Mouse (Mus musculus) kidney, postnatal 14 days (tissue): ENCODE results near the gene Ttc30a1.
A peak's percentile ranks its signal among the peaks of the same experiment; 100 is the strongest.
"Not testable (repeated sequence)": the region's sequence is repeated elsewhere in the genome, so short reads cannot be mapped to it uniquely, and the experiment has no call there.

Experiments
- DNase-seq: peaks from one replicate; pipeline ENCODE4 v3.0.0; 2022; ENCODE audit warnings: mixed read lengths

Ttc30a1 gene

DNA sequence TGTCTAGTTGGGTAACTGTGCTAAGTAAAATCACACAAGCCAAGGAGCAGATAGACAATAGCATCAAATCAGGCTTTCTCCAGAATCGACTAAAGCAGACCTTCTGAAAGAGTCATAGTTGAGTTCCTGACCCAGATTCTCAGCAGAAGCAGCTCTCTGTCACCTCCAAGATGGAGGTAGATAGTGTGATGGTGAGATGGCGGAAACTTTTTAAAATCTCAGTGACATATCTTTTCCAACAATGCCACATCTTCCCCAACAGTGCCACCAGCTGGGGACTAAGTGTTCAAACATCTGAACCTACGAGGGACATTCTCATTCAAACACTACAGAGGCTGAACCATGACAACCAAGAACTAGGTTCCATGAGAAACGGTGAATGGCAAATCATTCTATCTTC is 859 bp upstream of the Ttc30a1 start:
- DNase-seq: no peak

DNA sequence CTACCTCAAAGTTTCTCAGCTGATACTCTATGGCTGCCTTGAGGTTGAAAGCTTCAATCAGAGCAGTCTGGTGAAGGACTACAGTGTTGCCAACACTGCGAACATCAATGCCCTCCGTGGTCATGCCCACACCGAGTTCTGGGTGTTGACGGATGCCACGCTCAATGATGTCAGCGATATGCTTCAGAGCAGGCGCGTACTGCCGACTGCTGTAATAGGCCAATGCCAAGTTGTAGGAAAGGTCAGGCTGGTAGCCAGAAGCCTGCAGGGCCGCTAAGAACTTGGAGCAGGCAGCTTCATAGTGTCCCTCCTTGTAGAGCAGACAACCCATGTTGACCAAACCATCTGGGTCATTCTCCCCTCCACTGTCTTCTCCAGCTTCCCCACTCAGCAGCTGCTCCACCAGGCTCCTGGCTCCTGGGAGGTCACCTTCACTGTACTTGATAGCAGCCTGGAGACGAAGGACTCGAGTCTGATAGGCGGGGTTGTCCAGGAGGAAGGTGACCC is 781 bp downstream of the Ttc30a1 start:
- DNase-seq: not testable (repeated sequence)

DNA sequence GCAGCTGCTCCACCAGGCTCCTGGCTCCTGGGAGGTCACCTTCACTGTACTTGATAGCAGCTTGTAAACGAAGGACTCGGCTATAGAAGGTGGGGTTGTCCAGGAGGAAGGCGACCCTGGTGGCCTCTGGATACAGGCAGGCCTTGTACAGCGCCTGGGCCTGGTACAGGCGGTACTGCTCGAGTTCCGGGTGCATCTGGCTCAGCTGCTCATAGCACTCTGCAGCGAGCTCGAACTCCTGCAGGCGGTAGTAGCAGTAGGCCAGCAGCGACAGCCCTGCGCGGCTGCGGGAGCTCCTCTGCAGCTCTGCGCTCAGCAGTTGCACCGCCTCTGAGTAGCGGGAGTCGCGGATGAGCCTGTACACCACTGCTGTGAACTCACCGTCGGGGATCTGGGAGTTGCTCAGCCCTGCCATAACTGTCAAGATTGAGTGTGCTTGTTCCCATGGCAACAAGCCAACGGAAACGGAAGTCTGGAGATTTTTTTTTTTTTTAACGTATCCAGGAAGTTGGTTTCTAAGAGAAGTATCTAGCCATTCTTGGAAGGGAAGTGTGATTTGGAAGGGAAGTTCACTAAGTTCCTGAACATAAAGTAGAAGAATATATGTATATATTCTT is 3.9 kb downstream of the Ttc30a1 start, which contains the start of gene Ttc30a2:
Ttc30a2 (minus strand) TSS at position 419 of the 617 bp plus-strand sequence.
- peak; percentile 67 for DNase-seq

- not testable (repeated sequence) for DNase-seq
Measured at GRCm38 (mm10) chr2:75976070-75976469, 5.7 kb downstream of the Ttc30a1 start.

DNA sequence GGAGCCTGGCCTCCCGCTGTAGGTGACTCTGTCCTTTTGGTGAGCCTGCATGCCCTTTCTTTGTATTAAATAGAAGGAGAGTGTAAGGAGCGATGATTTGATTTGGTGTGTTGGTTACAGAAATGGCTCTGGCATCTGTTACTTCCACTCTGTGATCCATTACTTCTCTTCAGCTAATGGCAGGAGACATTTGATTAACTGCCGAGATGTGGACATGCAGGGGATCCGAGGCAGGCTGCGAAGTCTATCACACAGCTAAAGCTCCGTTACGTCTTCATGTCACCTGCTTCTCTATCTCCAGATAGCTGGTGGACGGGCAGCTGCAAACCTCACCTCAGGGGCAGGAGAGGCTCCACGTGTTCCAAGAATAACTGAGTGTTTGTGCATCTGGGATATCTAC is 7.6 kb downstream of the Ttc30a1 start:
- DNase-seq: no peak

DNA sequence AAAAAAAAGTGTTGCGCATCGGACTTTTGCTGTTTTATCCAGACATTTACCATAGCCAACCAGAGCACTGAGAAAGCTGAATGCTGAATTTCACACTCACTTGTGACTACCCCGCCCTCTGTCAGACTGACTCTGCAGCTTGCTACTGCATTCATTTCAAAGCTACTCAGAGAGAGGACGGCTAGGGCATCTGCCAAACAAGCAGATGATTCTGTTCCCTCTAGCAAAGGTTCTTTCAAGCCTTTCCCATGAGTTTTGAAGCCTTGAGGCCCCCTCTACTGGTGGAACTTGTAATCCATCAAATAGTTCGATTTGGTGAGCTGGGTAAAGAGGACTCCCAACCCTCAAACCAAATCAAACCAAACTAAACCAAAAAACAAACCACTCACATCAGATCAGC is 16.8 kb downstream of the Ttc30a1 start:
- DNase-seq: peak; percentile 67

GRCm38 (mm10) chr2:75964512-75964911 is 17.3 kb downstream of the Ttc30a1 start:
- peak; percentile 69 for DNase-seq

- peak; percentile 10 for DNase-seq
Measured at GRCm38 (mm10) chr2:75964051-75964450, 17.7 kb downstream of the Ttc30a1 start.

DNA sequence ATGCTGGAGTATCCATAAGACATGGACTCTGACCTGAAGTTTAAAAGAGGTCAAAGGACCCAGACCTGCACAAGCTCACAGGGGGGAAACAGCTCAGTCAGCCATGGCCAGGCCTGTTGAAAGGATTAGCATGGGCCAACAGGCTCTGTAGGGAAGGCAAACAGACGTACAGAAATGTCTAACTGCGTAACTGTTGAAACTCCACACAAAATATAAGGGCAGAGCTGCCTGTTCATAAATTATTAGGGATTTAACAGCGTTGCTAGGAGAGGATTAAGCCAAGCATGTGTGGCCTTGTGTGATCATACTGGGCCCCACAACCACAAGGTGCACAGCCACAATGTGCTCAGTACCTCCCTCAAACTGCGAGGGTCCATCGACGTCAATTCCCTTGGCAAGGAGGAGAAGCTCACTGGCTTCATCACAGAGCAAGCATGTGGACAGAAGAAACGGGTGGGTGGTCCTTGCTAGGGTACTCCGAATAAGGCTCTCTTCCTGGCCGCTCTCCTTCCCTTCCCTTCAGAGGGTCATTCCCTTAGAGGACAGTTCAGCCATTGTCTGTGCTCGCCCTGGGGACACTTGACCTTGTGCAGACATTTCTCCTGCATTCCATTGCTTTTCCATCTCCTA is 18.4 kb downstream of the Ttc30a1 start:
- no peak for DNase-seq

DNA sequence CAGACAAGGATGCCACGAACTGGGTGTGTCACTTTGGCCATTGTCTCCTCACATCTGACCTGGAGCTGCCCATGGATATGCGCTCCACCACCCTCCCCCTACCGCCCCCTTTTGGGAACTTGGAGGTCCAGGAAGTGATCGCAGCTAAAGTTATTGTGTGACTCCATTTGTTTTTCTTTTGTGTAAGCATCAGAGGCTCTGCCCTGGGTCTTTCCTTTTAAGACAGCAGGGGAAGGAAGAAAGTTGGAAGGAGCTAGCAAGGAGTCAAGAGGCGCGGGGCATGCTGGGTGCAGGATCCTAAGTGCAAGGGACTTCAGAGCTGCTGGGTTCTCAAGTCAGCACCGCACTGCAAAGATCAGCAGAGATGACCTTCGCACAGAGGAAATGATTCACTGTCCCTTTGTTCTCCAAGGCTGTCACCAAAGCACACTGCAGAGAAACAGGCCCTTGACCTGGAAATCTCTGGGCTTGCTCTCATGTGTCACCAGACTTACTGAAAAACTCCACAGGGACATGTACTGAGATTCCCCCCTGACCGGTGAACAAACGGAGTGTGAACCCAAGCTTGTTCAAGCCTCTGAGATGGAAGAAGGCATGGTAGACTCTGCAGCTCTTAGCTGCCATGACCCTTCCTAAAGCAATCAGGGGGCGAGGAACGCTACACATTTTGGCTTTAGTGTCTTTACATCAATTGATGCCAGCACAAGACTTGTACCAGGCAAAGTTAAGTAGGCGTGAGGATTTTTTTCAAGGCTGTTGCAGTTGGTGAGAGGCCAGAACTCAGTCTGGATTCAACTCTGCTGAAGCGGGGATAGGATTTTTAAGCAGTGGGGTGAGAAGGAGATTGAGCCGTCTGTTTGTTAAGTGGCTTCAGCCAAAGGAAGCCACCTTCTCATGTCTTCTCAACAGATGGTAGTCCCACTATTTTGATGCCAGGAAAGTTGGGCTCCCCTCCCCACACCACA is 21.1 kb downstream of the Ttc30a1 start:
- peak; percentile 53 for DNase-seq

- no peak for DNase-seq
Measured at GRCm38 (mm10) chr2:75959850-75960365, 21.9 kb downstream of the Ttc30a1 start.

- DNase-seq: no peak
Measured at GRCm38 (mm10) chr2:75959183-75959849, 22.5 kb downstream of the Ttc30a1 start.

DNA sequence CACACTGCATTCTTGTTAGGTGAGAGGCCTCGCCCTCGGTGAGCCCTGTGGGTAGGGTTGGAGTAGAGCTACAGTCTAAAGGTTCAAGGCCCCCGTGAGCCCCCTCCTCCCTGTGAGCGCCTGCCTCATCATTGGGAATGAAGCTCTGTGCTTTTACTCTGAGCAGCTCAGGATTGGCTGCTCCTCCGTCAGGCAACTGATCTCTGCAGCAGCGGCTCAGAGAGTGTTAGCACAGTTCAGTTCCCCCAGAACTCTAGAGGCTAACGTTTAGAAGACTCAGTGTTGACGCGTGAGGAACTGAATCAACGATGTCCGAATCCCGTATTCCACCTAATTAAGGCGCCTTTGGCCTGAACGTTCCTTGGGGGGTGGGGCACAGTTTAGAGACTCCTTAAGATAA is 26.1 kb downstream of the Ttc30a1 start:
- no peak for DNase-seq

DNA sequence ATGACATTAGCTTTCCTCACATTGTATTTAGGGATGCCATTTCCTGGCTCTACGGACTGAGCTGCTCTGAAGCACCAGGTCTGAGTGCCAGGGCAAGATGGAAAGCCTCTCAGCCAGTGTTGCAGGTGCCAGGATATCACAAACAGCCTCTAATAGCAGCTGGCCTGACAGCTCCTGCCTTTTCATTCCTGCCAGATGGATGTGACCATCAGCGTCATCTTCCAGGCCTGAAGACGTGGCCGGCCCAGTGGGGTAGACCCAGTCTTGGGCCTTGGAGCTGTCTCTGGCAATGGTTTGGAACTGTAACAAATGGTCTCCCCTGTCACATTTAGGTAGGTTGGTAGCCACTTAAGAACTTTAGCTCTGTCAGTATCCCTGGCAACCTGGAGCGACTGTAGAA is 28.4 kb downstream of the Ttc30a1 start:
- DNase-seq: no peak

GRCm38 (mm10) chr2:75950685-75951084 is 31.1 kb downstream of the Ttc30a1 start:
- DNase-seq: no peak

DNA sequence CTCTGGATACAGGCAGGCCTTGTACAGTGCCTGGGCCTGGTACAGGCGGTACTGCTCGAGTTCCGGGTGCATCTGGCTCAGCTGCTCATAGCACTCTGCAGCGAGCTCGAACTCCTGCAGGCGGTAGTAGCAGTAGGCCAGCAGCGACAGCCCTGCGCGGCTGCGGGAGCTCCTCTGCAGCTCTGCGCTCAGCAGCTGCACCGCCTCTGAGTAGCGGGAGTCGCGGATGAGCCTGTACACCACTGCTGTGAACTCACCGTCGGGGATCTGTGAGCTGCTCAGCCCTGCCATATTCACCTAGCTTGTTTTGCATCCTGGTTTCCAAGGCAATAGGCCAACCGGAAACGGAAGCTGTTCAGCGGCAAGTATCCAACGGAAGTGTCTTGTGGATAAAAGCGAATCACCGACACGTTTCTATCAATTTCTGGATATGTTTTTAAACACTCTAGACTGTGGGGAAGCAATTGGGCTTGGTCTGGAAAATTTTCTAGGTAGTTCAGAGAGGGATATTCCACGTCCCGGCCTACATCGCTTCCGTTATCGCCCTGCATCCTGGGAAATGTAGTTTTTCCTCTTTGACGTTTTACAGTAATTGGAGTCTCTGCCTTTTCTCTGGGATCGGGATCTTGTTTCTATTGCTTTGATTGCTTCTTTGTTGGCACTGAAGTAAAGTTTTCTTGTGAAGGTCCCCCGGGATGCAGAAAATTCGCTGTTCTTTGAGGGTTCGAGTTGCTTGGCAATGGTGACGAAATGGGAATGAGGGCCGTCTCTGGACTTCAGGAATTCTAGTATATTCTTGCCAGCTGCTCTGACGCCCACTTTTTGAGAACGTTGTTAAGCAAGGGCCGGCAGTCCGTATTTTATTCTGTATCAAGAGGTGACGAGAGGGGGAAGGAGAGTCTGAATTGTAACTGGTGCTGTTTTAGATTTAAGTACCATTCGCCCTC is 43.4 kb downstream of the Ttc30a1 start, which contains the start of gene Ttc30b:
Ttc30b (minus strand) TSS at position 469 of the 947 bp plus-strand sequence.
- DNase-seq: peak; percentile 85

DNA sequence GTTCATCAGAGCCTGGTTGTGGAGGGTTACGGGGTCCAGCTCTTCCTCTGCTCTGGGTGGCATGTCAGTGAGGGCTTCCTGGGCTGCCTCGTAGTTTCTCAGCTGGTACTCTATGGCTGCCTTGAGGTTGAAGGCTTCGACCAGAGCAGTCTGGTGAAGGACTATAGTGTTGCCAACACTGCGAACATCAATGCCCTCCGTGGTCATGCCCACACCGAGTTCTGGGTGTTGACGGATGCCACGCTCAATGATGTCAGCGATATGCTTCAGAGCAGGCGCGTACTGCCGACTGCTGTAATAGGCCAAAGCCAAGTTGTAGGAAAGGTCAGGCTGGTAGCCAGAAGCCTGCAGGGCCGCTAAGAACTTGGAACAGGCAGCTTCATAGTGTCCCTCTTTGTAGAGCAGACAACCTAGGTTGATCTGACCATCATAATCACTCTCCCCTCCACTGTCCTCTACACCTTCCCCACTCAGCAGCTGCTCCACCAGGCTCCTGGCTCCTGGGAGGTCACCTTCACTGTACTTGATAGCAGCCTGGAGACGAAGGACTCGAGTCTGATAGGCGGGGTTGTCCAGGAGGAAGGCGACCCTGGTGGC is 44.1 kb downstream of the Ttc30a1 start:
- not testable (repeated sequence) for DNase-seq

DNA sequence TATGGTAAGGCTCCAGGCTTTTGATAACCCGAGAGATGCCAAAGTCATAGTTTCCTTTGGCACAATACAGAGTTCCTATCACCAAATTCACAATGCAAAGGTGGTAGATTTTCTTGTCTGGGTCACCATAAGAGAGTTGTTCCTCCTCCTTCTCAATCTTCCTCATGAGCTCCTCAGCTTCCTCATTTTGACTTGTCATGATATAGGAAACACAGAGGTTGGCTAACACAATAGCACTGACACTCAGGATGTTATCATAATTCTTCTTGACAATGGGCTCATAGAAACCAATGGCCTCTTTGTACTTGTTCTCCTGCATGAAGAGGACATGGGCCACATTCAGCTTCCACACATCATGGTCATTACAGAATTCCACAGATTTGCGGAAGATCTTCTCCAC is 45.1 kb downstream of the Ttc30a1 start:
- not testable (repeated sequence) for DNase-seq

GRCm38 (mm10) chr2:75933541-75933940 is 48.2 kb downstream of the Ttc30a1 start:
- DNase-seq: no peak

DNA sequence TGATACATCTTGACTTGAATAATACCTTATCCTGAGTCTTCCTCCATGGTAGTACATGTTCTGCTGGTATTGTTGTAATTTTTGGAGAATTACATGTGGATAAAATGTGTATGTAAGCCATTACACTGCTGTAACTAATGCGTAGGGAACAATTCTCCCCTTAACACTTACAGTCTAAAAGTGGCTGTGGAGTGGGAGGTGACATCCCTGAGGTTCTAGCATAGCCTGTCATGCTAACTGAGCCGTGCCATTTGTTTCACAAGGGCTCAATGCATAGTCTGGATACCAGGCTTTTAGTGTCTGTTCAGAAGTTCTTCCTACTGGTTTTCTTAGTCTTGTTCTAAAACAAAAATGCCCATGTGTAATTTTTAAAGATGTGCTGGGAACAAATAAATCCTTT is 50.8 kb downstream of the Ttc30a1 start:
- DNase-seq: no peak
